Mouse (Mus musculus) right cerebral cortex, postnatal 36 days (tissue): ENCODE results near the gene Rad21l.

Experiments used
- DNase-seq, 2 experiments: peaks; one replicate each; pipeline ENCODE4 v3.0.0; 2022; ENCODE audit warnings: low spot score in 2 of 2, mixed read lengths in 1 of 2

Gene Rad21l

GRCm38 (mm10) chr2:151629310-151629709, 39.0 kb downstream of the Rad21l start:
- no peak for DNase-seq

- DNase-seq = no peak
These were observed 40.3 kb downstream of the Rad21l start for GRCm38 (mm10) chr2:151628011-151628410.

DNA sequence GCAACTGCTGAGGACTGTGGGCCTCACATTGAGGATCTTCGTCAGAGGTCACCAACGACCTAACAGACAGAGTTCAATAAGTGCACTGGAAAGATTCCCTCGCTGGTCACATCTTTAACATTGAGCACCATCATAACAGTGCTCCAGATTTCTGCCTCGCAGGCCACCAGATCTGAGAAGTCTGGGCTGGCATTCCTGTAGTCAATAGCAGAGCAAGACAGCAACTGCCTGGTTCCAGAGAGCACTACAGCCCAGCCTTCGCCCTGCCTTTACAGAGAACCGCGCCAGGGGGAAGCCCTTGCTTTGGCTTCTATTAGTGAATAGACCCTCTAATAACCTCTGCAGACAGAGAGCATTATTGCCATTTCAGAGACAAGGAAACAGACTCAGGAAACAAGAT, 42.0 kb downstream of the Rad21l start:
- no peak for DNase-seq

DNA sequence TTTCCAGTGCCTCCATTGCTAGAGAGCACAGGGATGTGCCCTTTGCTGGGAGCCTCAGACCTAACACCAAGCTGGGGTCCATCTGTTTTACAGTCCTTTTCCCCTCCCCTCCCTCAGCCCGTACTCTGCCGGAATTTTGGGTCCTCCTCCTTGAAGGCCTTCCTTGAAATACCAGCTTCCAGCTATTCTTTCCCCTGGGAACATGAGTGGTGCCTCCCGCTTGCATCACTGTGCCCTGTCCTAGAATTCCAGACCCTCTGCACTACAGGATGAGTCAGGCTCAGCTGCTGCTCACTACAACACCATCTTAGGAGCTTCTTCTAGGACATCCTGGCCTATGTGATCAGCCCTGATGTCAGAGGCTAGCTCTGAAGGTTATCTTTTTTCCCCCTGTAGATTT, 44.6 kb downstream of the Rad21l start:
- no peak for DNase-seq

DNA sequence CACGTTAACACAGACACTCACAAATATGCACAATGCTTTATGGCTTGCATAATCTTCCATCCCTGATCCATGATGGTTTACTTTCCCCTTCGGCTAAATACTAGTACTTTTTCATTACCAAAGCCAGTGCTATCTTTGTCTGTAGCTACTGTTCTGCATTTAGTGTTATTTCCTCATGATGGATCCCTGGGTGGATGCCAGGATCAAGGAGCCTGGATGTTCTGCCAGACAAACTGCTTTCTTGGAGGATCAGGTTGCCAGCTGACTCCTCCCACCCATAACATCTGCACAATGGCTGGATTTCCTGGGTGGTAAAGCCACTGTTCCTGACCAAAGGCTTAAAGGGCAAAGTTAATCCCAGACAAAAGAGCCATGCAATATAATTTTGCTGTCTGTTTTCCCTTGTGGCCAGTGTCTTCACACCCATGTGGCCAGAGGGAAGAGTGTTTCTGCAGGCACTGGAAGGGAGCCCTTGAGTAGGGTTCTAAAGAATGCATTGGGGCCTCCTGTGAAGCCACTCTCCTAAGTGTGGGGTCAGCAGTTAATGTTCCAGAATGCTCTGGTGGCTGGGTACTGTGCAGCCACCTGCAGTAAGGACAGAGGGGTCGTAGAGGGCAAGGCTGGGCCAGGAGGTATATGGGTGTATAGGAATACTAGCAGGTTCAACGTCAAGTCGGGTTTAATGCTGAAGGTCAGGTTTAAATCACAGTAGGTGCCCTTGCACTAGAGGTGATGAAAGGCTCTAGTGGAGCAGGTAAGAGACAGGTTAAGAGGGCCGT, 51.6 kb downstream of the Rad21l start:
- no peak for DNase-seq

GRCm38 (mm10) chr2:151615779-151616178, 52.6 kb downstream of the Rad21l start:
- DNase-seq = peak; percentile 65 to 74

GRCm38 (mm10) chr2:151609974-151610373, 58.4 kb downstream of the Rad21l start:
- DNase-seq = no peak

- no peak for DNase-seq
These were observed 59.9 kb downstream of the Rad21l start for GRCm38 (mm10) chr2:151608435-151608834.

DNA sequence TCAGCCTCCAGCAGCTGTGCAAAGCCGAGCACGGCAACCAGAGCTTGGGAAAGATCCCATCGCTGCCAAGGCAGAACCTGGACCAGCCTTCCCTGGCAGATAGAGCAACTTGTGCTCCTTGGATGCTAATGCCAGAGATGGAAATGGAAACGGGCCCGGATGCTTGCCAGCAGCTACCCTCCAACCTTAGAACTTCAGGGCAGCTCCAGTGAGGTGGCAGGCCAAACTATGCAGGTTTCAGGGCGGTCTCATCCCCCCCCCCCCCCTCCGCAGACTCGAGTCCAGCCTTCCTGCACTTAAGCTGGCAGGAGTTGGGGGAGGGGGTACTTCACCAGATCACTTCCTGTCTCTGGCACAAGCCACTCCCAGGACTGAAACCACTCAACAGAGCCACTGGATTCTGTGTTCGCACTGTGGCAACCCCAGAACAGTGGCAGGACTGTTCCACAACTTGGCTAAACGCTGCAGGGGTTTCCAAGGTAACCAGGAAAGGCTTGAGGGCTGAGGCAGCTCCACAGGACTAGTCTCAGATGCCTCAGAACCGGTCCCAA, 62.8 kb downstream of the Rad21l start:
- DNase-seq = peak; percentile 79 to 85

DNA sequence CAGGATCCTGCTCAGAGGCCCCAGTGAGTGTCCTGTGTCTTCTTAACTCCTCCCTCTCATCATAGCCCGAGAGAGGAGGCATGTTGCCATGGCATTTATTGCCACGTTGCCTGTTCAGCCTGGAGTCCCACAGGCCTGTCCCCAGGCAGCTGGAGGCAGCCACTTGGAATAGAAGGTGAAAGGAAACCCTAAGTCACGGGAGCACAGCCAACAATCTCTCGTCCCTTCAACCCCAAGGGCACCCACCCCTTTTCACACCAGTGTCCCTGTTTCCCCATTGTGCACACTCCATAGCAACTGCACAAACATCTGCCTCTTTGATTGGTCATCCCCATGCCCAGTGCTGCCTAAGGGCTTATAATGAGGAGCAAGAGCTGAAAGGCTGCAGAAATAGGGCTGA, 64.7 kb downstream of the Rad21l start:
- DNase-seq = no peak

DNA sequence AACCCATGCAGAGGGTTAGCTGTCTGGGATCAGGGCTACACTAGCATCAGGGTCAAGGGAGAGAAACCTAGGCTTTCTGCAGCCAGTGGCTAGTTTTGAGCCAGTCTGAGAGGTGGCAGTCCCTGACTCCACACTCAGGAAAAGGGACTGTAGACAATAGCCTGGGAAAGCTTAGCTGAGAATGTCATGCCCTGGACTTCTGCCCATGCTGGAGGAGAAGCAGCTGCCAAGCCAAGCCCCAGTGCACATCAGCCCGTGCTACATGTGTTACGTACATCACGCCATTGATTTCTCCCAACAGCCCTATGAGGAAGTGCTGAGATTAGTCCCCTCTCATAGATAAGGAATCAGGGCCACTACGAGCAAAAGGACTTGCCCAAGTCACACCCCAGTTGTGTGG, 66.2 kb downstream of the Rad21l start:
- DNase-seq = no peak

- peak; percentile 53 to 68 for DNase-seq
These were observed 70.3 kb downstream of the Rad21l start for GRCm38 (mm10) chr2:151598068-151598467.
